Mouse (Mus musculus) layer of hippocampus, adult 18-20 months (tissue): ENCODE measurements around the gene Maf. TPM values are rescaled to one million over a fixed set of nuclear protein-coding genes. Genes with fewer than 3 reads are reported as not detected.

Experiments
- DNase-seq, 2 experiments: peaks; one replicate each; pipeline ENCODE4 v3.0.0; 2022; ENCODE audit warnings: low spot score in 2 of 2
- total RNA-seq, 2 experiments: library from RNA; stranded (reverse); gene quantifications; 2 replicates each; pipeline ENCODE4 v1.2.3; 2021

The Maf gene
- total RNA-seq, 2 experiments from 2014 or later: 18.7 to 19.4 TPM

DNA sequence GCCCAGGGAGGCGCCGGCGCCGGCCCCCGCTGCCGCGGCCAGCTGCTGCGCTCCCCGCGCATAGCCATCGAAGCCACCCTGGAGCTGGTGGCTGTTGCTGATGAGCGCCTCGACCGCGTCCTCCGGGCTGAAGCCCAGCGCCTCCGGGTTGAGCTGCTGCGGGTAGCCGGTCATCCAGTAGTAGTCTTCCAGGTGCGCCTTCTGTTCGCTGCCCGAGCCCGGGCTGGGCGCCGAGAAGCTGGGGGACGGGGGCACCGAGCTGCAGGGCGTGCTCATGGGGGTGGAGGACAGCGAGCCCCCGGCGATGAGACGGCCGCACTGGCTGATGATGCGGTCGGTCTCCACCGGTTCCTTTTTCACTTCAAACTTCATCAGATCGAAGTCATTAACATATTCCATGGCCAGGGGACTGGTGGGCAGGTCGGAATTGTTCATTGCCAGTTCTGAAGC is 1.2 kb downstream of the Maf start:
- no peak for DNase-seq

DNA sequence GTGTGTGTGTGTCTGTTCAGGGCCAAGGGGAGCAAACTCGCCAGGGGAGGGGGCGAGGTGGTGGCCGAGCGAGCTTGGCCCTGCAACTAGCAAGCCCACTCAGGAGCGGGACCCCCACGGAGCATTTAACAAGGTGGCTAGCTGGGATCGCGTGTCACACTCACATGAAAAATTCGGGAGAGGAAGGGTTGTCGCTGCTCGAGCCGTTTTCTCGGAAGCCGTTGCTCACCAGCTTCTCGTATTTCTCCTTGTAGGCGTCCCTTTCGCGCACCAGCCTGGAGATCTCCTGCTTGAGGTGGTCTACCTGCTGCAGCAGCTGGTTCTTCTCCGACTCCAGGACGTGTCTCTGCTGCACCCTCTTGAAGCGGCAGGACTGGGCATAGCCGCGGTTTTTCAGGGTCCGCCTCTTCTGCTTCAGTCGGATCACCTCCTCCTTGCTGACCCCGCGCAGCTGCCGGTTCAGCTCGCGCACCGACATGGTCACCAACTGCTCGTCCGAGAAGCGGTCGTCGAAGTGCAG is 1.9 kb downstream of the Maf start:
- no peak for DNase-seq

DNA sequence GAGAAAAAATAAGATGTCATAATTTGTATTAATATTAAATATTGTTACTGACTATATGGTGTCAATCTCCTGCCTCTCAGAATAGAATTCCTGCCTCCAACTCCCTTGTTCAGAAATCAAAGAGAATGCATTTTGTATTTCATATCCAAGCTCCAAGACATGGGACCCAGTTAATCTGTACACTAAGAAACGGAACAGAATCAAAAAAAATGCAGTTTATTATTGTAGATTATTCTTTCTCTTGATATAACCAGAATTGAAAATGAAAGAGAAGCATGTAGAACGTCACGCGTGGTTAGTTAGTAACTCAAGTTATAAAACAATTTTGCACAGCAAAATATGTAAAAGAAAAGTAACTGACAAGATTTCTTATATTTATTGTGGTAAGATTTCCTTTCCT is 4.5 kb downstream of the Maf start:
- DNase-seq: no peak

DNA sequence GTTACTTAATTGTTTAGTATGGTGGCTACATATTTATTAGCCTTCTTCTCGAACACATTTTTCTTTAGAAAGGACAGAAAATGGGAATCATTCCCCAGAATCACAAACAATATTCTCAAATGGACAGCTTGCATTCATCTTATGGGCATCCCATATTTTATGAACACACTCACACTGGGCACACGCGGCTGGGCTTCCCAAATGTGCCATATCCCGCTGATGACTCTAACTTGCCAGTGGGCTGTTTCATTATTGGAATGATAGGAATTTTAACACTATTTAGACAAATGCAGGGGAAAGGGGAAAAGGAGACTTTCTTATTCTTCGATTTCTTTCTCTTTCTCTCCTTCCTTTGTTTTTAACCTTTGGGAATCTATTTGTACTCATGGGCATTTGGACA is 6.6 kb downstream of the Maf start:
- no peak for DNase-seq

DNA sequence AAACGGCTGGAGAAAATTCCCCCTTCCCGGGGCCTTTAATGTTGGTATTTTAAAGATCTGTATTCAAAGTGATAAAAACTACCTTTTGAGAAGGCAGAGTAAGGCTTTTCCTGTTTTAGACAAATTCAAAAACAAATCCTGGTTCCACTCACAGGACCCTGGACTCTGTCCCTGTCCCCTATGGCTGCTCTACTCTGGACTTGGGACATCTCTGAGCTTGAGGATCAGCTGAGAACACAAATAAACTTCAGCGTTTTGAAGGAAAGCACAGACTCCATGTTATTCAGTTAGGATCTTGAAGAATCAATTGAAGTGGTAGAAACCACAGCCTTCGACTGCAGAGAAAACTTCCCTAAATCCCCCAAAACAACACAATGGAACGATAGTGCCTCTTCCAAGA is 8.4 kb downstream of the Maf start:
- DNase-seq: no peak

DNA sequence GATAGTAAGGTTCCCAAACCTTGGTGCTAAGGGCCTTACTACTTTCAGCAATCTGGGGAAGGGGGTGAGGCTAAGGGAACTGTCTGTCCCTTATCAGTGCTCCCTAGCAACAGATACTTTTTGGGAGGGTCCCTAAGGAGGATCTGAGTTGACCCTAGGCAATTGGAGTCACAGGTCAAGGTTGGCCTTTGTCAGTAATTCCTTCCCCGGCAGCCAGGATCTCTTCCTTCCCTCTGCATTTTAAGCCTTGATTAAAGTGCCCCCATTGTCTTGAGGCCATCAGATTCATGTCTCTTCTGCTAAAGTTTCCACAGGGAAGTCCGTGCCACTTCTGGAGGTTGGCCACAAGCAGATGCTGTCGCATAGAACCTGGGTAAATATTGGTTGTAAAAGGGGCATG is 10.2 kb downstream of the Maf start:
- no peak for DNase-seq

DNA sequence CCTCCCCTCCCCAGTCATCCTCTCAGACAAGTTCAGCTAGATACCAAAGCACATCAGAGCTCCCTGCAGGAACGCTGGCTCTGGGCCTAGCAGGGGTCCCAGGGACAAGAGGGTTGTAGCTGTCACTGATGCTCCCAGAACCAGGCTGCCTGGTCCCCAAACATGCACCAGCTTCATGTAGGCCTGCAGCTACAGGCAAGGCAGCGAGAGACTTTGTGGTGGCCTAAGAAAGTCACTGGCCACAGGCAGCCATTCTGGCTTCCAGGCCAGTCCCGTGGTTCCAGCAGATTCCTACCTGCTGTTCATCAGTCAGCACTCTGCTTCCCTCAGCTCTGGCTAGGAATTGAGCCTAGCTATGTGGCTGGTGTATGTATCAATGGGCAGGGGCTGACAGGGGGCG is 10.9 kb downstream of the Maf start:
- no peak for DNase-seq

DNA sequence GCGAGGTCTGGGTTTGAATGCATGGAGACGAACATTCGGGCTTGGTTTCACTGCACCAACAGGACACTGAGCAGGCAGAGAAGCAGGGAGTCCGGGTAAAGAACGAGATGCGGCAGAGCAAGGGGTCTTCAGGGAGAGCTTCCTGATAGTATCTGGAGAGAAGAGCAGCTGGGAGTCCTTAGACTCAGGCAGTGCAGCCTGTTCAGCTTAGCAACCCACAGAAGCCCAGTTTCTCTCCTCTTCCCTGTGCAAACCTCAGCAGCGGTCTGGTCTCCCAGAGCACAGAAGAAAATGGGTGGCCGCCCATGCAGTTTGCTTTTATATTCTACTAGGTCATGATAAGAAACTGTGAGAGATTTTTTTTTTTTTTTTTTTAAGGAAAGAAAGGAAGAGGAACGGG is 20.2 kb downstream of the Maf start:
- no peak for DNase-seq

DNA sequence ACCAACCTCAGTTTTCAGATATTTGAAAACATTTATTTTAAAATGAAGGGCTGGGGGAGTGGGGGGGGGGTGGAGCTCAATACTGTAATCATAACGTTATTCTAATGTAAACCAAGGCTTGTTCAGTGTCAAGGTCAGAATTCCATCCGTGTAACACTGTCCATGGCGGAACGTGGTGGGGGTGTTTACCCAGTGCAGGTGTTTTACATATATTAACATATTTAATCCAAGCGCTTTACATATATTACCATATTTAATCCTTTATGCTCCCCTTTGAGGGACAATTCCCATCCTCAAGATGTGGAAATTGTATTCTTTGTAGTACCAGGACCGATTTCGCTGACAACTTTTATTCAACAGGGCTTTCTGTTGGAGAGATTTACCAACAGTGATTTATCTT is 24.3 kb downstream of the Maf start:
- no peak for DNase-seq

DNA sequence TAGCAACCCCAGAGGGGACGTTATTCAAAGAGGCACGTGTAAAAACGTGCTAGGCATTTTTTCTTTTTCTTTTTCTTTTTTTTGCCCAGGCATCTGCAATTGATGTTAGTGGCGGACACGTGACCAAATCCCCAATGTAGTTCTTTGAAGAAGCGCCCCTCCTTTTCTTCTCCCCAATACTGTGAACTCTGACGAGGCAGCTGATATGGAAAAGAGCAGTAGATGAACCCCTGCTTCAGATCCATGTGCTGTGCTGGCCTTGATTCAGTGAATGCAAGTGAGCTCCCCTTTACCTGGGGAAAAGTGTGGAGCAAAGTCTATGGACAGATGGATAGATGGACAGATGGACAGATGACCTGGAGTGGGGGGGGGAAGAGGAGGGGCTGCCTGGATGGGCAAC is 28.1 kb downstream of the Maf start:
- DNase-seq: no peak

DNA sequence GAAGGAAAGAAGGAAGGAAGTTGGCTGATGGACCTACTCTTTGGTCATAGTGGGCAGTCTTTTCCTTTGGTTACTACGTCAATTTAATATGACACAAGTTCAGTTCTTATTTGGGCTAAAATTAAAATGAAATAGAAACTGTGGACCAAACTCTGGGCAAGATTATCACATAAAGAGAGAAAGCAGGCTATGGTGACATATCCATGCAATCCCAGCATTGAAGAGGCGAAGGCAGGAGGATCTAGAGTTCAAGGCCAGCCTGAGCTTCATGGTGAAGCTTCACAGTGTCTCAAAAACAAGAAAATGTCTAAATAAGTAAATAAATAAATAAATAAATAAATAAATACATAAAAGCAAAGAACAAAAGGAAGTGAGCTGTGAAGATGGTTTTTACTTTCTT is 42.7 kb downstream of the Maf start:
- no peak for DNase-seq

DNA sequence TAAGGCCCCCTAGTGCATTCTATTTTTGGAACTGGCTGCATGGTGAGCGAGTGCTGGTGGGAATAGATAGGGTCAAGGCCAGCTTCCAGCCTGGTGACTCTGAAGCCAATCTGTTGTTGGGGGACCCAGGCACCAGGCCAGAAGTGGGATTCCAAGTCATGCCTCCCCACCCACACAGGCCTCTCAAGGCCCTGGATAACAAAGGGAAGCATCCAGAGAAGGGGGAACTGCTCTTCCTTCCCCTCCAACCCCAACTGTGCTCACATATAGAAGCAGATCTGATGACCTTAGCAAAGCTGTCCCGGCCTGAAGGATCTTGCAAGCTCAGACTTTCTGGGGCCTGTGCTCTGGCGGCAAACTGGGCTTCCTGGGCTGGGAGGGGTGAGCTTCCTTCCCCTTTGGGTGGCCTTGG is 57.5 kb downstream of the Maf start:
- peak in 1 of 2 experiments; percentile 6 for DNase-seq

DNA sequence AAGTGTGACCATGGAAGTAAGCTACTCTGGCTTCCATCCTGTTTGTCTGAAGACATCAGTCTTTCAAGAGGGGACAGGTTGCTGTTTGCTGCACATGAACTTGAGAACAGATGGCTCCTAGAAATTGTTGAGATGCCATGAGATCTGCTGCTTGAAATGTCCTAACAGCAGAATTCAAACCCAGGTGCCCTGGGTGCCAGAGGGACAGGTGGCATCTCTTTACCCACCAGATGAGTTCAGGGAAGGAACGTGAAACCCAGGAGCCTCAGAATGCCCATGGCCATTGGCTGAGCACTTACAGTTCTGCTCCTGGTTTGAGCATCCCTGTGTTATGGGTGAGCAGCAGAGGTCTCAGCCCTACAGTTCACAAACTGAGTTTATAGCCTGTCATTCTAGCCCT is 62.5 kb downstream of the Maf start:
- no peak for DNase-seq

DNA sequence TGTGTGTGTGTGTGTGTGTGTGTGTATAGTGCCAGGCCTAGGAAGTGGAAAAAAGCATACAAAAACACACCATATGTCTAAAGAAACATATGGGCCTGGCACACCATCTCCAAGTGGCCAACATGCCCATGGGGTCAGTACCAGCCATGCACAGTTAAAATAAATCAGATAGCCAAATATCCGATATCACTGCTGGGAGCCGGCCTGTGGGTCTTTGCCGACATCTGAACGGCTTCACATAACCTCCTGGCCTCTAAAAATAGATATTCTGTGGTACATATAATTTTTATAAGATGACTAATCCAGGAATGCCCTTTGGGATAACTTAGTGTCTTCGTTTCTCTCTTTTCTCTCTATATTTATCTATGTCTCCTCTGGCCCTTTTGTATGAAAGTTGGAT is 65.7 kb downstream of the Maf start:
- DNase-seq: no peak

DNA sequence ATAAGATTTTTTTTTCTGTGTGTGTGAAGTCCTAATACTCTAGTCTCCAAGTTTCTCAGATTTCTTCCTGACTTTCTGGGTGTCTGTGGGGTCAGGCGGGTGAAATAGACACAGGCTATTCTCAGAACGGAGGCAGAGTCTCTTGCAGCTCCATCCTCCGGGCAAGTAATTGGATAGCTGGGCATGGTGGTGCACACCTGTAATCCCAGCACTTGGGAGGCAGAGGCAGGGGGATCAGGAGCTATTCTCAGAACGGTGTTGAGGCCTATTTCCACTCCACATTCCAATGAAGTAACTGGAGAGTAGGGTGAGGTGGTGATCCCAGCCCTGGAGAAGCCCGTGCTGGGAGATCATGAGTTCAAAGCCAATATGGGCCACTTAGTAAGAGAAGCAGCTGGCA is 67.6 kb downstream of the Maf start:
- no peak for DNase-seq

DNA sequence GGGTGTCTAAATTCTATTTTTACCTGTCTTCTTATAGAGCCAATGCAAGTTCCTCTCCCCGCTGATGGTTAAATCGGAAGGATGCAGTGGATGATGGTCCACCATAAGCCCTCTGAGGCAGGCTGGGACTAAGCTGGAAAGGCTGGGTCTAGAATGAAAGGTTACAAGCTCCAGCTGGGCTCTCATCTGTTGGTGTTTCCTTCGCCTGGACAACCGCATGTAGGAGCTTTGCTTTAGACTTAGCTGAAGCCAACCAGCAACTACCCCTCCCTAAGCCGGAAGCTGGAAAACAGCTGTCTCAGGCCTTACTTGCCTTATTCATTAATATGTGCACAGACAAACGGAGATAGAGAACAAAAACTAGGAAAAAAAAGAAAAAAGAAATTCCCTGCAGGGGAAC is 70.8 kb downstream of the Maf start:
- no peak for DNase-seq
